In the genomic region with DNA sequence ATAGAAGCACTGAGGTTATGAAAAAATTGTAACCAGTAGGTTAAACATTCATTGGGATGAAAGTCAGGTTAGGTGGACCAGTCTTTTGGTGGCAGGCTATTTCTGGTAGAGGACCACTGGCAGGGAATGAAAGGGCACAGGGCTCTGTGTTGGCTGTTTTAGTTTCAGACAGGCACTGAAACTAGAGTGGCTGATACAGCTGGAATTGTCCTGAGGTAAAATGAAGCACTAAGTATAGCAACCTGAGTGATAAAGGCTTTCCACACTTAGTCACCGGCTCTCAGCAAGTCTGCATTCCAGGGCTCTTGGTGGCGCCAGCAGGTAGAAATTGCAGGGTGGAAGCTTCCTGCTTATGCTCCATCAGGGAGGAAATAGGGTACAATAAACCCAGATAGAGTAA, we compare ENCODE assay signal across 29 mouse cellular contexts.
DNase-seq lines count a peak whose midpoint lies in the region; ATAC-seq and TF ChIP-seq lines count a peak whose summit lies in the region.
"Had no signal": no experiment of that assay in that cellular context is flagged by ENCODE, and none has a peak within 500 bp of the region (broad histone marks: within the 10 kb centered on the region; RNA-seq: fewer than 3 reads in every experiment).

No protein-coding gene starts in this region.

- H3K4me1 ChIP-seq in heart, embryonic 12.5 days (replicated peaks) = peaks cover 26% of the 10 kb centered on the region
- no peaks in the 10 kb centered on the region; the same call in 1 of the 2 replicates for H3K4me1 ChIP-seq in heart, postnatal 0 days (ENCODE audit: control insufficient read depth, insufficient read depth)
- H3K4me1 ChIP-seq: embryonic facial prominence, embryonic 13.5 days; limb, embryonic 15.5 days; megakaryocyte, embryonic 14.5 days; stomach, embryonic 15.5 days had no signal

- H3K9ac ChIP-seq in heart, embryonic 12.5 days = no peak overlapping the region
- no peak overlapping the region for H3K9ac ChIP-seq in heart, postnatal 0 days (replicated peaks; ENCODE audit: low read depth, low read length)
- H3K9ac ChIP-seq: embryonic facial prominence, embryonic 13.5 days; kidney, embryonic 15.5 days; limb, embryonic 15.5 days; liver, embryonic 14.5 days; lung, embryonic 14.5 days; midbrain, embryonic 13.5 days; stomach, embryonic 15.5 days had no signal

- peak; percentile 70; the same call in 1 of the 2 replicates for TF ChIP-seq EP300 in heart, postnatal 0 days (IDR thresholded peaks at IDR 0.05; ENCODE audit: low read depth)

- no peaks in the 10 kb centered on the region for H3K27me3 ChIP-seq in heart, embryonic 12.5 days (replicated peaks)
- no peaks in the 10 kb centered on the region for H3K27me3 ChIP-seq in heart, postnatal 0 days (ENCODE audit: control insufficient read depth, insufficient read depth, low read length)
- H3K27me3 ChIP-seq: embryonic facial prominence, embryonic 13.5 days; kidney, embryonic 15.5 days; limb, embryonic 15.5 days; megakaryocyte, embryonic 14.5 days; midbrain, embryonic 13.5 days; stomach, embryonic 15.5 days had no signal

- no peak overlapping the region for H3K4me2 ChIP-seq in heart, embryonic 12.5 days
- H3K4me2 ChIP-seq in heart, postnatal 0 days (ENCODE audit: low read depth, low read length) = no peak overlapping the region
- H3K4me2 ChIP-seq: embryonic facial prominence, embryonic 13.5 days; kidney, embryonic 15.5 days; limb, embryonic 15.5 days; lung, embryonic 14.5 days; midbrain, embryonic 13.5 days; stomach, embryonic 15.5 days had no signal

- peak; percentile 73 for ATAC-seq in heart, embryonic 12.5 days (ENCODE audit: insufficient number of reproducible peaks, low FRiP score)
- peak; percentile 93 for ATAC-seq in heart, postnatal 0 days (ENCODE audit: insufficient read depth, low read depth)
- ATAC-seq: forebrain, embryonic 16.5 days; hindbrain, embryonic 16.5 days; midbrain, embryonic 13.5 days had no signal

- H3K4me3 ChIP-seq in heart, embryonic 12.5 days = no peak overlapping the region
- H3K4me3 ChIP-seq in heart, postnatal 0 days (ENCODE audit: low read depth, low read length) = no peak overlapping the region
- H3K4me3 ChIP-seq: embryonic facial prominence, embryonic 13.5 days; forebrain, embryonic 10.5 days; gastrocnemius, adult 2 months; kidney, embryonic 15.5 days; limb, embryonic 10.5 days; limb, embryonic 15.5 days; megakaryocyte, embryonic 14.5 days; midbrain, embryonic 13.5 days; stomach, embryonic 15.5 days had no signal

- 13% methylated on average over 2 of the region's 2 CpGs for WGBS in heart, embryonic 12.5 days
- 8% methylated on average over 2 of the region's 2 CpGs for WGBS in heart, postnatal 0 days

- H3K27ac ChIP-seq in heart, embryonic 12.5 days (ENCODE audit: poor library complexity, severe bottlenecking) = peak overlapping the region; percentile 89
- H3K27ac ChIP-seq in heart, postnatal 0 days (ENCODE audit: low read depth) = peak overlapping the region; percentile 53
- H3K27ac ChIP-seq: embryonic facial prominence, embryonic 13.5 days; forebrain, embryonic 10.5 days; gastrocnemius, adult 2 months; kidney, embryonic 15.5 days; limb, embryonic 10.5 days; limb, embryonic 15.5 days; liver, embryonic 14.5 days; midbrain, embryonic 13.5 days; stomach, embryonic 15.5 days had no signal

- H3K36me3 ChIP-seq in heart, embryonic 12.5 days = no peaks in the 10 kb centered on the region
- no peaks in the 10 kb centered on the region for H3K36me3 ChIP-seq in heart, postnatal 0 days (replicated peaks; ENCODE audit: control insufficient read depth, insufficient read depth, low read length)
- H3K36me3 ChIP-seq: embryonic facial prominence, embryonic 13.5 days; forebrain, embryonic 10.5 days; kidney, embryonic 15.5 days; limb, embryonic 10.5 days; limb, embryonic 15.5 days; midbrain, embryonic 13.5 days; stomach, embryonic 15.5 days had no signal

- TF ChIP-seq CTCF in heart, postnatal 0 days (IDR thresholded peaks at IDR 0.05; ENCODE audit: low read depth) = no peak

- H3K9me3 ChIP-seq in heart, embryonic 12.5 days (replicated peaks) = no peaks in the 10 kb centered on the region
- no peaks in the 10 kb centered on the region for H3K9me3 ChIP-seq in heart, postnatal 0 days (replicated peaks; ENCODE audit: control insufficient read depth, low read length)
- H3K9me3 ChIP-seq: embryonic facial prominence, embryonic 13.5 days; forebrain, embryonic 10.5 days; kidney, embryonic 15.5 days; limb, embryonic 10.5 days; limb, embryonic 15.5 days; midbrain, embryonic 13.5 days; stomach, embryonic 15.5 days had no signal

- peak; percentile 6 for DNase-seq in lung, postnatal 36 days
- no peak for DNase-seq in lung, postnatal 10 days
- peak; percentile 79 for DNase-seq in heart, postnatal 0 days (ENCODE audit: low spot score)
- DNase-seq in urinary bladder, adult 18-20 months (ENCODE audit: low spot score in 2 of 2) = no peak
- no peak for DNase-seq in spleen, postnatal 10 days (ENCODE audit: low spot score in 2 of 2)
- no peak for DNase-seq in layer of hippocampus, postnatal 25 days (ENCODE audit: extremely low spot score in 1 of 2, low spot score in 1 of 2)
- no peak for DNase-seq in right cerebral cortex, adult 2 months (ENCODE audit: low spot score in 2 of 2)
- DNase-seq: adrenal gland, postnatal 14 days; cerebellum, adult 11 months; cerebellum, adult 9-11 months; gastrocnemius, adult 2 months; kidney, adult 18-20 months; kidney, postnatal 4 days; layer of hippocampus, postnatal 36 days; lung, embryonic 14.5 days; lung, postnatal 4 days; right cerebral cortex, postnatal 14 days had no signal

Comparison
In these comparisons a context has a peak if more than half of its experiments do, and no peak if none do; other contexts are left out.
1. DNase-seq: peak in lung, postnatal 36 days (single experiment) and heart, postnatal 0 days (single experiment); none in lung, postnatal 10 days (single experiment), urinary bladder, adult 18-20 months (0 of 2), spleen, postnatal 10 days (0 of 2), layer of hippocampus, postnatal 25 days (0 of 2) and right cerebral cortex, adult 2 months (0 of 2).